Mouse (Mus musculus): ENCODE measurements at regions not wholly inside any gene's neighbourhood (a gene's known extent, or its start where the extent isn't known, plus 50 kb on each side); places are given as distances from the start of the nearest gene placed in this dataset.

- no peak for DNase-seq
Observed at GRCm38 (mm10) chr12:67471666-67472065, 249.3 kb upstream of the Mdga2 start.

DNA sequence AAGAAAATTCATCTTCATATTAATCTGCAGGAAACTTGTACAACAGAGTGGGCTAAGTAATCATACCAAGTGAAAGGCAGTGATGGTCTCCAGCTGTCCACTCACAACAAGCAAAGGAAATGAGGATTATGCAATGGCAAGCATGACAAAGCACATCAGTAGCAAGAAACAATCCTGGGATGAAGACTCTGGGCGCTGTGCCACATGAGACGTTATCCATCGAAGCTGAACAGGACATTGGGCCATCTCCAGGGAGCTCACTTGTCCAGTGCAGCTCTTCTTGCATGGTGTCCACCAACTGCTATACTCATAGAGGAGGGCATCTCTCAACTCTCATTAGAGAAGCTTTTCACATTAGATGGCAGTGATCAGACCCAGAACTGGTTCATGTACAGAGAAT is 248.7 kb upstream of the Mdga2 start:
- no peak for DNase-seq

- no peak for DNase-seq
Observed at GRCm38 (mm10) chr12:67449109-67449508, 226.8 kb upstream of the Mdga2 start.

DNA sequence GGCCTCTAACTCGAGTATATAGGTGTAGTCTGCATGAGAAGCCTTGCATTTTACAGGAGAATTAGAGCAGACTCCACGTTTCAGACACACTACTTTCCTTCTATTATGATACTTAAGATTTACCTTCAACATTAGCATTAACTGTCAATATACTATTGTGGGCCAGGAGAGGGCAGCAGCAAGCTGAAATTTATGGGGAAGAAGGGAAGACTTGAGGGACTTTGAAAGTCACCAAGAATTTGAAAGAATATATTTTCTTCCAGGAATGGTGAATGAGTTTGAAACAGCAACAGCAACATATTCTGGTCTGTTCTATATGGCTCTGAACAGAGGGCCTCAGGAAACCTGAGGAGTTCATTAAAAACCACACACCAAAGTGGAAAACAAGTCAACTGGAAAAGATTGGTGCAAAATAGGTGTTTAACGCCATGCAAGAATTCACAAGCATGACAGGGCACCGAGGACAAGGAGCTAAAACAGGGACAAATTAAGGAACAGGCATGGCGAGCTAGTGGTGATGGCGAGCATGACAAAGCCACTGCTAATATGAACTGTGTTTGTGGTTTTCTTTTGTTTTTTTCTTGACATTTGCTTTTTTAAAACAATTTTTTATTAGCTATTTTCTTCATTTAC is 208.1 kb upstream of the Mdga2 start:
- peak in 1 of 2 experiments; percentile 8 for DNase-seq

DNA sequence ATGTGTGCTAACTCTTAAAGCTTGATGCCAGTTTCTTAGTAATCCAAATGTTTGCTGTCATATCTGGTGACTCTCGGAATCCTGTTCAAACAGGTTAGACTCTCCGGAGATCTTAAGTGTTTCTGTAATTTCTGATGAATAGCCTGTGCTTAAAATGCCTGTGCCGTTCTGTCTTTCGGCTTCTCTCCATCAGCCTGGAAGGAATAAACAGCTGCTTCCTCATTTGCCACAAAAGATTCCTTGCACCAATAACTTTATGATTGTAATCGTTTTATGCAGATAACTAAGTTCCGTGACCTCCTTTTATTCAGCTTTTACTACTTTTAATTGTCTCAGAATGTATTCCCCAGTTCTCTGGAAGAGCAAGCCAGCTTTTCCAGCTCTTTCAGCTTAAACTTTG is 204.5 kb upstream of the Mdga2 start:
- no peak for DNase-seq

DNA sequence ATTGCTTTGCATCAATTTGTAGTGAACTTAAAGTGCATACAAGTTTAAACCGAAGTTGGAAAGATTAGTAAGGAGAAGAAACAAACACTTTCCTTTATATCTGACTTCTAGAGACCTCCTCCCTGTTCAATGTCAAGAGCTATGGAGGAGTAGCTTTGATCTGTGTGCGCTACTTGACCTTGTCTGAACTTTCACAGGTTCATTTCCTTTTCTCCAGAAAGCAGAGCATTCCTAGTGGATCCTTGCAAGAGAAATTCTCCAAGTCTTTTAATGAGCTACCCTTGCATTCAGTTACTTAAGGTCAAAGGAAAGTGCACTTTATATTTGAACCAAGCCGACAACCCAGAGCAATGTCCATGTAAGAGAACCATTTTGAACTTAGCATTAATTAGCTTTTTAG is 177.2 kb upstream of the Mdga2 start:
- no peak for DNase-seq

GRCm38 (mm10) chr12:67374530-67374929 is 152.2 kb upstream of the Mdga2 start:
- no peak for DNase-seq

GRCm38 (mm10) chr12:67348551-67348950 is 126.2 kb upstream of the Mdga2 start:
- DNase-seq, result no peak

DNA sequence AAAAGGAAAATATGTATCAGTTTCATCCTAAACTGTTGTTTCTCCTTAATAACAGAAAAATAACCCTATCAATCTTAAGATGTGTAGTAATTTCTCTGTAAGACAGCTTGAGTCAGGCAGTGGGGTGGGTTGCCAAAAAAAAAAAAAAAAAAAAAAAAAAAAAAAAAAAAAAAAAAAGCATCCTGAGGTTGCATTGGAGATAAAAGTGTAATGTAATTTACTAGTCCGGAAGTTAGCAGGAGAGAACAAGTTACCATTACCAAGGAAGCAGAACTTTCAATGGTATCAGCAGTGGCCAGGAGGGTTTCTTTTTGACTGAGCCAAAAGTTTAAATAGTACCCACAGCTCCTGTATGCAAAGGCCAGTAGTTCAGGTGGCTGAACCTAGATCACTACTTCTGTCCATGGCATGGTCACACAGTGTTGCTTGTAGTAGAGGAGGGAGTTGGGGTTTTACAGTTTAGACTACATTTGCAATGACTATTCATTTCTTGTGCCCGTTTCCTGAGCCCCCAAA is 110.2 kb upstream of the Mdga2 start:
- no peak for DNase-seq

DNA sequence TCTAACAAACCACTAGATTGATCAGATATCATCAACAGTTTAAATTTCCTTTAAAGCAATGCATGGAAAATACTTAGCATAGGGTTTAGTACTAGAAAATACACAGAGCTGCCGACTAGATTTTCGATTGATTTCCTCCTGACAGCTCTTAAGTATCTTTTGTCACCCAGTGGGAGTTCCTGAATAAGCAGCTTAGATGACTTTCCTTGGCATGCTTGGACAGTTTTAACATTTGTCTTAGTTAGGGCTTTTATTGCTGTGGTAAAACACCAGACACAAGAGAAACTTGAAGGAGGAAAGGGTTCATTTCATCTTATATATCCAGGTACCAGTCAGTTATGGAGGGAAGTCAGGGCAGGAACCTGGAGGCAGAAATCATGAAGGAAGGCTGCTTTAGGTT is 104.0 kb upstream of the Mdga2 start:
- no peak for DNase-seq

- no peak for DNase-seq
Observed at GRCm38 (mm10) chr12:67325799-67326198, 103.5 kb upstream of the Mdga2 start.

DNA sequence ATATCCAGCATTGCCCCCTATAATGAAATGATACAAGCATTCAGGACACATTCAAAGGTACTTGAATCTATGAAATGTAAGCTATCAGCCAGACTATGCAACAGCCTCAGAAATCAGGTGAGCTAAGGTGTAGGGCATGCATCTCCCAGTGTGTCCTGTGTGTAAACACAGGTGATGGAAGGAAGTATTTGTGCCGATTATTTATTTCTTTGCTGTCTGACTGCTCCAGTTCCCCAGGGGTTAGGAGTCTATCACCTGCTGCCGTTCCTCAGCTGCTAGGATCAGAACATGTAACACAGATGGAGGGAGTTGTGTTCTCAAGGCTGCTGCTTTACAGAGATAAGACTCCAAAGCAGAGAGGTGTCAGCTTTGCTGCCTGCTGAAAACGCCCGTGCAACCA is 103.0 kb upstream of the Mdga2 start:
- DNase-seq, result no peak

DNA sequence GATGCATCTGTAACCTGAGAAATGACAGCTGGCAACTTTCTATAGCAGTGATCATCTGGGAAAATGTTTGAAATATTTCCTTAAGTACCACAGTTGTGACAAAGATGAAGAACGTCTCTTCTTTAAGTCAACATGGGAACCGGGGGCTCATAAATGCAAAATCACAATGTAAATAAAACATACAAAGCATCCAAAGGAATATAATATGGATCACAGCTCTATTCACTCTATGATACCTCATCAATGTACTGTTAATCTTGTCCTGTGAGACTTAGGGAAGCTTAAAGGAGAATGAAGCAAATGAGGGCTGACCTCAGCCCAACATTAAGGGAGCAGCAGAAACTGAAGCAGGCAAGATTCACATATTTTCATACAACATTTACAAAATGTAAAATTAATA is 96.3 kb upstream of the Mdga2 start:
- DNase-seq, result no peak

DNA sequence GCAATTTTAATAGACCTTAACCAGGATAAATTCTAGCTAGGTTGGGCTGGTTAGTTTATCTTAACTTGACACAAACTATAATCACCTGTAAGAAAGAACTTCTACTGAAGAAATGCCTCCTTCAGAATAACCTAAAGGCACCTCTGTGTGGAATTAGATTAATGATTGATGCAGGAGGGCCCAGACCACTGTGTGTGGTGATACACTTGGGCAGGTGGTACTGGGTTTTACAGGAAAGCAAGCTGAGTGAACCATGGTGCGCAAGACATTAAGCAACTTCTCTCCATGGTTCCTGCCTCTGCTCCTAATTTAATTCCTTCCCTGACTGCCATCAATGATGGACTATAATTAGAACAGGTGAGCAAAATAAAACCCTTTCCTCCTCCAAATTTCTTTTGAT is 77.9 kb upstream of the Mdga2 start:
- DNase-seq, result no peak

- no peak for DNase-seq
Observed at GRCm38 (mm10) chr12:67290054-67290453, 67.7 kb upstream of the Mdga2 start.

DNA sequence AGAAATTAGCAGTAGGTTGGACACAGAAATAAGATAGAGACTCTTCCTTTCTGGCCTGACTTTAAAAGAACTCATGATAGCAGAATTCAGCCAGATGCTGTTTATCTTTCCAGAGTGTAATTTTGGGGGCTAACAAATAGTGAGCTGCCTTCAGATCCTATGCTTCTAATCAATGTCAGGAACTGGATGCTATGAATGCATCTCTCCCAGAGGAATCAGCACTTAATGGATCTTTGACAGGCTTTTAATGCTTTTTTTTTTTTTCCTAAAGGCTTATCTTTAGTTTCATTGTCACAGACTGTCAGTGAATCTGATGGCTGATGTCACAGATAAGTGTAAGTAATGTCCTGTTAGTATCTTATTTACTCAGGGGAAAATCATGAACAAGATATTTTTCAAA is 50.5 kb upstream of the Mdga2 start:
- DNase-seq, result no peak

DNA sequence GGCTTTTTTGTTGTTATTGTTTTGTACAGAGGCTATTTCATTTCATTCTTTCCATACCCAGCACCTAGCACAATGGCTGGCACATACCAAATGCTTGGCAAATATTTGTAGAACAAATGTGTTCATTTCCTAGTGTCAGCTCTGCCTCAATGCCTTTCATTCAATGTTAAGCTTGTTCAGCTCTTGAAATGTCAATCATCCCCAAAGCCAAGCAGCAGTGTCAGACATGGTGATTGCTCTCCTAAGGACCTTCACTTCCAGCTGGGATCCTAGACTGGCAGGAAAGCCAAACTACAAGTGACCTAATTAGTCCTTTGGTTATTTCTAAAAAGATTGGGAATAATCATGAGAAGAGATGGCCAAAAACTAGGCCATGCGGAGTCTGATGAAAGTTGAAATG is 50.0 kb upstream of the Mdga2 start:
- no peak for DNase-seq
